Mouse (Mus musculus) urinary bladder, postnatal 14 days (tissue): ENCODE measurements around the gene Hpse.

Experiments used
- DNase-seq: peaks from one replicate; pipeline ENCODE4 v3.0.0; 2021; ENCODE audit warnings: low spot score

Hpse gene

GRCm38 (mm10) chr5:100642316-100642715 lies 77.2 kb downstream of the Hpse start:
- no peak for DNase-seq

- DNase-seq, result no peak
Observed at GRCm38 (mm10) chr5:100638483-100638882, 81.0 kb downstream of the Hpse start.

- DNase-seq, result peak; percentile 24
Observed at GRCm38 (mm10) chr5:100636794-100637544, 82.5 kb downstream of the Hpse start.

GRCm38 (mm10) chr5:100635908-100636307 lies 83.6 kb downstream of the Hpse start:
- DNase-seq, result no peak

GRCm38 (mm10) chr5:100634885-100635478 lies 84.5 kb downstream of the Hpse start:
- DNase-seq, result no peak

GRCm38 (mm10) chr5:100632540-100633129 lies 86.9 kb downstream of the Hpse start:
- DNase-seq, result peak; percentile 56
